Mouse (Mus musculus) neural tube, embryonic 13.5 days (tissue): ENCODE measurements around the gene March9. TPM values are rescaled to one million over a fixed set of nuclear protein-coding genes. Genes with fewer than 3 reads are reported as not detected.

ENCODE experiments used
- ATAC-seq: fragments of 200-750 bp; cut with Nextera tagmentation; 2 replicates; pipeline ENCODE4 v1.8.0; 2017; ENCODE audit warnings: low read depth, mild to moderate bottlenecking, moderate TSS enrichment, moderate library complexity
- H3K27ac ChIP-seq: fragments of 300-500 bp; sonication (generic); replicated peaks from 2 replicates; pipeline ENCODE4 v1.5.1; 2015; ENCODE audit warnings: moderate library complexity, mild to moderate bottlenecking, inconsistent platforms
- H3K27me3 ChIP-seq: fragments of 300-500 bp; sonication (generic); 2 replicates; pipeline ENCODE4 v1.6.1; 2015; ENCODE audit warnings: mild to moderate bottlenecking, inconsistent platforms
- H3K36me3 ChIP-seq: fragments of 300-500 bp; sonication (generic); 2 replicates; pipeline ENCODE4 v1.6.1; 2015; ENCODE audit warnings: mild to moderate bottlenecking, inconsistent platforms
- H3K4me1 ChIP-seq: fragments of 300-500 bp; sonication (generic); replicated peaks from 2 replicates; pipeline ENCODE4 v1.6.1; 2015; ENCODE audit warnings: inconsistent platforms
- H3K4me2 ChIP-seq: fragments of 300-500 bp; sonication (generic); 2 replicates; pipeline ENCODE4 v1.6.1; 2015; ENCODE audit warnings: inconsistent platforms, mild to moderate bottlenecking, moderate library complexity
- H3K4me3 ChIP-seq: fragments of 300-500 bp; sonication (generic); 2 replicates; pipeline ENCODE4 v1.5.1; 2015; ENCODE audit warnings: mild to moderate bottlenecking, inconsistent platforms
- H3K9ac ChIP-seq: fragments of 300-500 bp; sonication (generic); 2 replicates; pipeline ENCODE4 v1.6.1; 2015; ENCODE audit warnings: moderate library complexity, mild to moderate bottlenecking, inconsistent platforms
- H3K9me3 ChIP-seq: fragments of 300-500 bp; sonication (generic); 2 replicates; pipeline ENCODE4 v1.6.1; 2016; ENCODE audit warnings: inconsistent platforms
- WGBS: fragments of 180-500 bp; shearing (Covaris S2); methylation state at CpG from one replicate; pipeline ENCODE4 v1.1.7; 2015; 5-methylcytosine and 5-hydroxymethylcytosine counted together
- polyA plus RNA-seq: library from polyadenylated mRNA; unstranded; fragments of >200 nt; fragmentation: Nextera tagmentation; extraction: Ambion mirVana; gene quantifications from 2 replicates; pipeline ENCODE4 v1.2.1, GENCODE M21; 2015

March9 gene
- 5.4 and 6.3 TPM in 2 replicates for polyA plus RNA-seq

GRCm38 (mm10) chr10:127059968-127060916, at the start of gene March9:
Gene March9, minus strand, starts transcription at chr10:127060184.
- WGBS: under 1% methylated on average over 27 of the region's 72 CpGs
- H3K4me1 ChIP-seq: peaks cover 69% of the 10 kb centered on the region
- H3K9me3 ChIP-seq: no peaks in the 10 kb centered on the region
- peak; percentile 37 for ATAC-seq
- peak within 1 kb of the TSS; percentile 90 for H3K4me3 ChIP-seq
- H3K4me2 ChIP-seq: peak within 1 kb of the TSS; percentile 87
- H3K27ac ChIP-seq: peak within 1 kb of the TSS; percentile 98
- H3K36me3 ChIP-seq: peaks cover 31% of the 10 kb centered on the region
- peak within 1 kb of the TSS; percentile 99 for H3K9ac ChIP-seq
- H3K27me3 ChIP-seq: no peaks in the 10 kb centered on the region

GRCm38 (mm10) chr10:127108262-127108583, 48.2 kb upstream of the March9 start:
- ATAC-seq: no peak
- no peak overlapping the region for H3K4me2 ChIP-seq
- H3K4me1 ChIP-seq: no peaks in the 10 kb centered on the region
- H3K27ac ChIP-seq: no peak overlapping the region
- no peaks in the 10 kb centered on the region for H3K9me3 ChIP-seq
- H3K27me3 ChIP-seq: no peaks in the 10 kb centered on the region
- no peak overlapping the region for H3K4me3 ChIP-seq
- H3K9ac ChIP-seq: no peak overlapping the region
- peaks cover 57% of the 10 kb centered on the region for H3K36me3 ChIP-seq
- WGBS: 80% methylated on average over 3 of the region's 3 CpGs

GRCm38 (mm10) chr10:127107563-127108261, 47.7 kb upstream of the March9 start:
- Histone ChIP-seq H3K27ac (no peak overlapping the region), H3K4me1 (no peaks in the 10 kb centered on the region), H3K36me3 (peaks cover 55% of the 10 kb centered on the region), H3K27me3 (no peaks in the 10 kb centered on the region), H3K9ac (no peak overlapping the region), H3K9me3 (no peaks in the 10 kb centered on the region), H3K4me2 (no peak overlapping the region), H3K4me3 (no peak overlapping the region)
- no peak for ATAC-seq
- 92% methylated on average over 16 of the region's 16 CpGs for WGBS

- no peaks in the 10 kb centered on the region for H3K27me3 ChIP-seq
- H3K9ac ChIP-seq: no peak overlapping the region
- no peak overlapping the region for H3K4me3 ChIP-seq
- H3K4me2 ChIP-seq: no peak overlapping the region
- H3K36me3 ChIP-seq: peaks cover 73% of the 10 kb centered on the region
- no peaks in the 10 kb centered on the region for H3K4me1 ChIP-seq
- no peak overlapping the region for H3K27ac ChIP-seq
- no peak for ATAC-seq
- no peaks in the 10 kb centered on the region for H3K9me3 ChIP-seq
- WGBS: 86% methylated on average over 7 of the region's 7 CpGs
Measured at GRCm38 (mm10) chr10:127103631-127104030, 43.6 kb upstream of the March9 start.

GRCm38 (mm10) chr10:127101151-127101550, 41.2 kb upstream of the March9 start:
- Histone ChIP-seq H3K9ac (no peak overlapping the region), H3K4me1 (no peaks in the 10 kb centered on the region), H3K4me2 (no peak overlapping the region), H3K36me3 (peaks cover 83% of the 10 kb centered on the region), H3K27ac (no peak overlapping the region), H3K9me3 (no peaks in the 10 kb centered on the region), H3K27me3 (no peaks in the 10 kb centered on the region), H3K4me3 (no peak overlapping the region)
- no peak for ATAC-seq
- 90% methylated on average over 6 of the region's 6 CpGs for WGBS

- Histone ChIP-seq H3K36me3 (peaks cover 86% of the 10 kb centered on the region), H3K4me1 (no peaks in the 10 kb centered on the region), H3K27me3 (no peaks in the 10 kb centered on the region), H3K9me3 (no peaks in the 10 kb centered on the region), H3K4me3 (no peak overlapping the region), H3K27ac (no peak overlapping the region), H3K9ac (no peak overlapping the region), H3K4me2 (no peak overlapping the region)
- WGBS: 90% methylated on average over 8 of the region's 8 CpGs
- no peak for ATAC-seq
Measured at GRCm38 (mm10) chr10:127100414-127100813, 40.4 kb upstream of the March9 start.

GRCm38 (mm10) chr10:127099868-127100267, 39.9 kb upstream of the March9 start:
- Histone ChIP-seq H3K4me3 (no peak overlapping the region), H3K27me3 (no peaks in the 10 kb centered on the region), H3K27ac (no peak overlapping the region), H3K4me2 (no peak overlapping the region), H3K36me3 (peaks cover 86% of the 10 kb centered on the region), H3K9ac (no peak overlapping the region), H3K9me3 (no peaks in the 10 kb centered on the region), H3K4me1 (peaks cover 4% of the 10 kb centered on the region; the same call in 1 of the 2 replicates)
- 93% methylated on average over 15 of the region's 15 CpGs for WGBS
- no peak for ATAC-seq

GRCm38 (mm10) chr10:127099191-127099590, 39.2 kb upstream of the March9 start:
- H3K9ac ChIP-seq: no peak overlapping the region
- no peaks in the 10 kb centered on the region for H3K9me3 ChIP-seq
- peaks cover 10% of the 10 kb centered on the region for H3K4me1 ChIP-seq
- no peak for ATAC-seq
- WGBS: 90% methylated on average over 10 of the region's 10 CpGs
- H3K4me3 ChIP-seq: no peak overlapping the region
- no peak overlapping the region for H3K4me2 ChIP-seq
- H3K36me3 ChIP-seq: peaks cover 85% of the 10 kb centered on the region
- no peaks in the 10 kb centered on the region for H3K27me3 ChIP-seq
- no peak overlapping the region for H3K27ac ChIP-seq

- no peak overlapping the region for H3K27ac ChIP-seq
- no peak for ATAC-seq
Measured at GRCm38 (mm10) chr10:127098514-127098913, 38.5 kb upstream of the March9 start.

GRCm38 (mm10) chr10:127094382-127094802, 34.4 kb upstream of the March9 start:
- Histone ChIP-seq H3K4me2 (no peak overlapping the region), H3K9ac (no peak overlapping the region), H3K9me3 (no peaks in the 10 kb centered on the region), H3K4me3 (no peak overlapping the region), H3K4me1 (peaks cover 38% of the 10 kb centered on the region), H3K27me3 (peaks cover 45% of the 10 kb centered on the region), H3K36me3 (peaks cover 73% of the 10 kb centered on the region), H3K27ac (peak overlapping the region; percentile 54; the same call in 1 of the 2 replicates)
- 43% methylated on average over 7 of the region's 7 CpGs for WGBS
- no peak for ATAC-seq

More at GRCm38 (mm10) chr10:127098514-127098913, 38.5 kb upstream of the March9 start:
- Histone ChIP-seq H3K36me3 (peaks cover 80% of the 10 kb centered on the region), H3K4me1 (peaks cover 17% of the 10 kb centered on the region), H3K9ac (no peak overlapping the region), H3K4me2 (no peak overlapping the region), H3K9me3 (no peaks in the 10 kb centered on the region), H3K4me3 (no peak overlapping the region), H3K27me3 (peaks cover 3% of the 10 kb centered on the region; the same call in 1 of the 2 replicates)
- 79% methylated on average over 20 of the region's 20 CpGs for WGBS

GRCm38 (mm10) chr10:127092742-127093141, 32.8 kb upstream of the March9 start:
- H3K4me1 ChIP-seq: peaks cover 38% of the 10 kb centered on the region
- ATAC-seq: no peak
- H3K9ac ChIP-seq: no peak overlapping the region
- H3K9me3 ChIP-seq: no peaks in the 10 kb centered on the region
- H3K4me3 ChIP-seq: no peak overlapping the region
- H3K27me3 ChIP-seq: peaks cover 61% of the 10 kb centered on the region
- peaks cover 71% of the 10 kb centered on the region for H3K36me3 ChIP-seq
- no peak overlapping the region for H3K27ac ChIP-seq
- H3K4me2 ChIP-seq: no peak overlapping the region
- 53% methylated on average over 4 of the region's 4 CpGs for WGBS
